Mouse (Mus musculus): ENCODE measurements at regions not wholly inside any gene's neighbourhood (a gene's known extent, or its start where the extent isn't known, plus 50 kb on each side); places are given as distances from the start of the nearest gene placed in this dataset.

GRCm38 (mm10) chr14:76672442-76672841 lies 115.8 kb upstream of the Serp2 start:
- TF ChIP-seq POLR2A (IDR thresholded peaks at IDR 0.05; ENCODE audit: insufficient read depth, low read depth, low read length) (no peak), CTCF (IDR thresholded peaks at IDR 0.05; ENCODE audit: insufficient read depth, low read depth, low read length) (no peak)
- 72% methylated on average over 2 of the region's 2 CpGs for WGBS
- H3K27ac ChIP-seq (ENCODE audit: insufficient read depth, low read depth, low read length): no peak overlapping the region
- H3K4me1 ChIP-seq (ENCODE audit: control insufficient read depth, insufficient read depth, low read length): no peaks in the 10 kb centered on the region
- H3K4me3 ChIP-seq (ENCODE audit: insufficient read depth, low read depth, low read length): no peak overlapping the region

GRCm38 (mm10) chr14:76671023-76671422 lies 114.3 kb upstream of the Serp2 start:
- TF ChIP-seq CTCF (IDR thresholded peaks at IDR 0.05; ENCODE audit: insufficient read depth, low read depth, low read length) (no peak), POLR2A (IDR thresholded peaks at IDR 0.05; ENCODE audit: insufficient read depth, low read depth, low read length) (no peak)
- Histone ChIP-seq H3K4me1 (ENCODE audit: control insufficient read depth, insufficient read depth, low read length) (no peaks in the 10 kb centered on the region), H3K27ac (ENCODE audit: insufficient read depth, low read depth, low read length) (no peak overlapping the region), H3K4me3 (ENCODE audit: insufficient read depth, low read depth, low read length) (no peak overlapping the region)
- WGBS: 85% methylated on average over 4 of the region's 4 CpGs

GRCm38 (mm10) chr14:76665754-76666371 lies 109.2 kb upstream of the Serp2 start:
- WGBS: 83% methylated on average over 12 of the region's 12 CpGs
- Histone ChIP-seq H3K27ac (ENCODE audit: insufficient read depth, low read depth, low read length) (no peak overlapping the region), H3K4me3 (ENCODE audit: insufficient read depth, low read depth, low read length) (no peak overlapping the region), H3K4me1 (ENCODE audit: control insufficient read depth, insufficient read depth, low read length) (no peaks in the 10 kb centered on the region)
- no peak for TF ChIP-seq POLR2A (IDR thresholded peaks at IDR 0.05; ENCODE audit: insufficient read depth, low read depth, low read length)
- no peak for TF ChIP-seq CTCF (IDR thresholded peaks at IDR 0.05; ENCODE audit: insufficient read depth, low read depth, low read length)

GRCm38 (mm10) chr14:76664586-76665508 lies 108.2 kb upstream of the Serp2 start:
- TF ChIP-seq POLR2A (IDR thresholded peaks at IDR 0.05; ENCODE audit: insufficient read depth, low read depth, low read length) (no peak), CTCF (IDR thresholded peaks at IDR 0.05; ENCODE audit: insufficient read depth, low read depth, low read length) (no peak)
- no peak overlapping the region for H3K4me3 ChIP-seq (ENCODE audit: insufficient read depth, low read depth, low read length)
- WGBS: 90% methylated on average over 11 of the region's 11 CpGs

GRCm38 (mm10) chr14:76663816-76664215 lies 107.1 kb upstream of the Serp2 start:
- H3K4me3 ChIP-seq (ENCODE audit: insufficient read depth, low read depth, low read length): no peak overlapping the region
- 94% methylated on average over 2 of the region's 2 CpGs for WGBS
- no peak overlapping the region for H3K27ac ChIP-seq (ENCODE audit: insufficient read depth, low read depth, low read length)
- H3K4me1 ChIP-seq (ENCODE audit: control insufficient read depth, insufficient read depth, low read length): peaks cover 7% of the 10 kb centered on the region
- TF ChIP-seq CTCF (IDR thresholded peaks at IDR 0.05; ENCODE audit: insufficient read depth, low read depth, low read length) (no peak), POLR2A (IDR thresholded peaks at IDR 0.05; ENCODE audit: insufficient read depth, low read depth, low read length) (no peak)

More at GRCm38 (mm10) chr14:76664586-76665508, 108.2 kb upstream of the Serp2 start:
- Histone ChIP-seq H3K4me1 (ENCODE audit: control insufficient read depth, insufficient read depth, low read length) (no peaks in the 10 kb centered on the region), H3K27ac (ENCODE audit: insufficient read depth, low read depth, low read length) (no peak overlapping the region)

GRCm38 (mm10) chr14:76662871-76663270 lies 106.2 kb upstream of the Serp2 start:
- 94% methylated on average over 7 of the region's 7 CpGs for WGBS
- TF ChIP-seq CTCF (IDR thresholded peaks at IDR 0.05; ENCODE audit: insufficient read depth, low read depth, low read length): no peak
- TF ChIP-seq POLR2A (IDR thresholded peaks at IDR 0.05; ENCODE audit: insufficient read depth, low read depth, low read length): no peak
- no peak overlapping the region for H3K4me3 ChIP-seq (ENCODE audit: insufficient read depth, low read depth, low read length)
- no peak overlapping the region for H3K27ac ChIP-seq (ENCODE audit: insufficient read depth, low read depth, low read length)
- peaks cover 13% of the 10 kb centered on the region for H3K4me1 ChIP-seq (ENCODE audit: control insufficient read depth, insufficient read depth, low read length)

GRCm38 (mm10) chr14:76660906-76661305 lies 104.2 kb upstream of the Serp2 start:
- TF ChIP-seq POLR2A (IDR thresholded peaks at IDR 0.05; ENCODE audit: insufficient read depth, low read depth, low read length): no peak
- no peak for TF ChIP-seq CTCF (IDR thresholded peaks at IDR 0.05; ENCODE audit: insufficient read depth, low read depth, low read length)
- WGBS: 94% methylated on average over 2 of the region's 2 CpGs
- Histone ChIP-seq H3K4me3 (ENCODE audit: insufficient read depth, low read depth, low read length) (no peak overlapping the region), H3K27ac (ENCODE audit: insufficient read depth, low read depth, low read length) (no peak overlapping the region), H3K4me1 (ENCODE audit: control insufficient read depth, insufficient read depth, low read length) (peaks cover 13% of the 10 kb centered on the region)

GRCm38 (mm10) chr14:76658952-76659502 lies 102.3 kb upstream of the Serp2 start:
- no peak overlapping the region for H3K4me3 ChIP-seq (ENCODE audit: insufficient read depth, low read depth, low read length)
- TF ChIP-seq POLR2A (IDR thresholded peaks at IDR 0.05; ENCODE audit: insufficient read depth, low read depth, low read length): no peak
- no peak for TF ChIP-seq CTCF (IDR thresholded peaks at IDR 0.05; ENCODE audit: insufficient read depth, low read depth, low read length)
- WGBS: 73% methylated on average over 15 of the region's 15 CpGs
- H3K27ac ChIP-seq (ENCODE audit: insufficient read depth, low read depth, low read length): no peak overlapping the region
- peaks cover 13% of the 10 kb centered on the region for H3K4me1 ChIP-seq (ENCODE audit: control insufficient read depth, insufficient read depth, low read length)

Data from olfactory bulb, adult 2 months (tissue).